Mouse (Mus musculus): Measurements from ENCODE around the gene Plcb3.

The Plcb3 gene

DNA sequence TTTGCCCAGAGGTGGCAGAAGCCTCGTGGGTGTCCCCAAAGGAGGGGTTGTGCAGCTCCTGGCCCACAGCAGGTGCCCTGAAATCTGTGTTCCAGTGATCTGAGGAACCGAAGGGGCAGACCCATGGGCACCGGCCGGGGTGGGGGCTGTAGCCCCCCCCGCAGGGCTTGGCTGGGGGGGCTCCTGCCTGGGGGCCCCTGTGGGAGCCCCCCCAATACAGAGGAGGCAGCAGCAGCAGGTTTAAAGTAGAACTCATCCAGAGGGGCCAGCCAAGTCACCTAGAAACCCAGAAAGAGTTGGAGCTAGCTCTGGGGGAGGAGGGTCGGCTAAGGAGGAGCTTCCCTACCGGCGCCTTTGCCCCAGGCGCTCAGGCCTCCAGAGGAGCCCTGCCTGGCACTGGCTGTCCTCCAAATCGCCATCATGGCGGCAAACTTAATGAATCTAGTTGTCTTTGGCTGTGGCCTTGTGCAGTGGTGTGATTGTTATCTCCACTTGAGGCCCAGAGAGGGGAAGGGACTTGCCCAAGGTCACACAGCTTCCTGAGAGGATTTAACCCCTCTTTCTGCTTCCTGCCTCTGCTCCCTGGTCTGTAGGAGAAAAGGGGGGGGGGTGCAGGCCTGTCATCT lies 5.7 kb downstream of the Plcb3 start:
- ATAC-seq (ENCODE audit: low TSS enrichment) = no peak

DNA sequence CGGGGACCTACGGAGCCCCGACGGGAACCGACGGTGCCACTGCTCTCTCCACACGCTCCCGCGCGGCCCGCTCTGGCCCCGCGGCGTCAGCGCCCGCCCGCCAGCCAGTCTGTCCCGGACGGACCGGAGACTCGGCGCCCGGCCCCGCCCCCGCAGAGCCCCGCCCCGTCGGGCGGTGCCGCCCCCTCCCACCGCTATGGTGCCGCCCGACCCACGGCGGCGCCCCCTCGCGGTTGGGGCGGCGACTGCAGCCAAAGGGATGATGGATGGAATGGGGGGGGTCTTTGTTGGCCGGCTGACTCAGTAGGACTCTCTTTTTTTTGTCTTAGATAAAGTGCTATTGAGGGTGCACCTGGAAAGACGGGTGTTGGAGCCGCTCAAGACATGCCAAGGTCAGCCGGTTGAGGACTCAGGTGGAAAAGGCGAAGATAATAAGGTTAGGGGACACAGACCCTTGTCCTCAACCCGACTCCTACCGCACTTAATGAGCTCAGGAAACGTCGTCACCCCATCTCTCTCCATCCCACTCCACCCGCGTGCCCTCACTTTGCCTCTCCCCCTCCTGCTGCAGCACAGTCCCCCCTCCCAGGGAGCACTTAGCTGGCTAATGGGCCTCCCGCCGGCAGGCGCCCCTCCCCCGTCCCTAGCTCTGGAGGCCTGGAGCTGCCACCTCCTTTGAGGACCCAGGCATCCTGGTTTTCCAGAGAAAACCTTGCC lies 6.4 kb downstream of the Plcb3 start:
- ATAC-seq (ENCODE audit: low TSS enrichment) = no peak

DNA sequence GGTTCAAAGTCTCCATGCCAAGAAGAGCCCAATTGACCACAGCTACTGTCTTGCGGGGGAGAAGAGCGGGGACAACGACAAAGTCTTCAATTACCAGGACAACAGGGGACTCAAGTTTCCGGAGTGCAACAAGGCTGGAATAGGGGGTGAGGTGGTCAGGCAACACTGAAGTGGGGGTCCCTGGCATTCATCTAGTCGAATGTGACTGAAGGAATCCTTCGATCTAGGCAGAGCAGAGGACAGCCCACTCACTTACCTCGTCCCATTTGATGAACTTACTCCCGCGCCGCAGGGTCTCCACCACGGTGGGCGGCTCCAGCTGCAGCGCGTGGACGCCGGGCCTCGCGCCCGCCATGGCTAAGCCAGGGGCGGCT lies 7.0 kb downstream of the Plcb3 start:
- ATAC-seq (ENCODE audit: low TSS enrichment) = no peak

DNA sequence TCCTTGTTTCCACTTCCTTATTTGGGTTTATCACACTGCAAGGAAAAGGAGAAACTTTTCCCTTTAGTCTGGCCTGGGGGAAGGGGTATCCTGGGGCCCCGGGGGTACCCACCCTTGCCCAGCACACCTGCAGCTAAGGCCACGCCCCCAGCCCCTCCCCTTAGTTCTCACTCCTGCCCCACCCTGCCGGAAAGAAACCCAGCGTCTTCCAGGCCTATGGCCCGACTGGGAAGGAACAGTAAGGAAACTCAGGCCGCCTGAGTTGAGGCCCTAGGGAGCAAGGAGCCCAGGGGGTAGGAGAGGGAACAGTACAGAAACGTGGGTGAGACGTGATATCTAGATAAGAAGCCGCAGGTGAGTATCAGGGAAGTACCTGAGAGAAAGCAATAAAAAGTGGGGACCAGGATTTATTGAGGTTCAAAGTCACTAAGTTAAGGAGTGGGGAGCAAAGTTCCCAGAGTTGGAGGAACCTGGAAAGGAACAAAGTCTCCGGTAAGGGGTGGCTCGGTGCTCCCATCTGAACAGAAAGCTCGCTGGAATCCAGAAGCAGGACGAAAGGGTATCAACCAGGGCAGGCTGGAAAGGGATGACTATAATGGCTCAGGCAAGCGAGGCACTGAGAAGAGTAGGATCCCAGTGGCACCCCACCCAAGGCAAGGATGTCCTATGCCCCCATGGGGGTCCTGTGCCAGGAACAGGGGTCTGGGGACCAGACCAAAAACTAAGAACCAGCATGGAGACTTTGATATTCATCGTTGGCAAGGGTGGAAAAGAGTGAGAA lies 7.6 kb downstream of the Plcb3 start:
- ATAC-seq (ENCODE audit: low TSS enrichment) = no peak

DNA sequence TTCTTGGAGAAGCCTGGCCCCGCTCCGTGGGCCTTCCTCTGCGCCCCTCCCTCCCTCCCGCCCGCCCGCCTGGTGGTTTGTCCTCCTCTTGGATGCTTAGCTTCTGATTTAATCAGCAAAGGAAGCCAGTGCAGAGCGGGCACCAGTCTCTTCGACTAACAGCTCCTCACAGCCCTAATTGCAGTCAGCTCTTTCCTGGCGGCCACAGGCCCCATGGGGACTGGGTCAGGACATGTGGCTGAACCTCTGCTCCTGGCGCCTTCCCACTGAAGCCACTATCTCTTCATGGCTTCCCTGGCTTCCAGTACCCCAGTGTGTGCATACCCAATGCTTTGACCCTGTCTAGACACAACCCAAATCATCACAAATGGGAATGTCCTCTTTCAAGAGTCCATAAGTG lies 19.8 kb downstream of the Plcb3 start:
- ATAC-seq (ENCODE audit: low TSS enrichment) = no peak

DNA sequence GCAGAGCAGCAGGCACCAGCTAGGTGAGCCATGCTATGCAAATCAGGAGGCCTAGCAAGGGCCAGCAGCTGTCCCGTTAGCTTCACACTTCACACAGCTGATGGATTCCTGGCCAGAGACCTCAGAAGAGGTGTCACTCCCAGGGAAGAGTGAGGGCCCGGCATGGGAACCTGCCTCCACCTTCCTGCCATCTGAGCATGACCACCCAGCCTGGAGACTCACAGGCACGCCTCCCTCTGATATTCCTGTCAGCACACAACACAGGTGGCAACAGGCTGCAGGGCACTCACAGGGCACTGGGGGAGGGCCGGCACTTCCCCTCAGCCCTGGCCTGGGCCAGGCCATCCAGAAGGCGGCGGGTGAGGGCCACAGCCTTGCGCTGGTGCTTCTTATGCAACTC lies 20.8 kb downstream of the Plcb3 start:
- no peak for ATAC-seq (ENCODE audit: low TSS enrichment)

DNA sequence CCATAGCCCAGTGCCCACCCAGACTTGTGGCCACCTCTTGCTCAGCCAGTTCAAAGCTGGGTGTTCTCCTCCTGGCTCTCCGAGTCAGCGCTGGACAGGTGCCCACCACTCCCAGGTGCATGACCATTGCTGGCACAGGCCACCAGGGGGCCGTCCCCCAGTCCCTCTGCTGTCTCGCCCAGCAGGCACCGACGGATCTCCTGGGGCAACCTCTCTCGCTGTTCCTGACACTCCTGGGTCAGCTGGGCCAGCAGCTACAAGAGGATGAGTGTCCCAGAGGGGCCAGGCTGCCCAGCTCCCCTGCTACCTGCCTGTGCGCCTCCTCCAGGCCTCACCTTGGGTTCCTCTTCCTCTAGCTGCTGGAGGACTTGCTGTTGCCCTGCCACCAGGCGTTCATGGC lies 22.2 kb downstream of the Plcb3 start:
- no peak for ATAC-seq (ENCODE audit: low TSS enrichment)

DNA sequence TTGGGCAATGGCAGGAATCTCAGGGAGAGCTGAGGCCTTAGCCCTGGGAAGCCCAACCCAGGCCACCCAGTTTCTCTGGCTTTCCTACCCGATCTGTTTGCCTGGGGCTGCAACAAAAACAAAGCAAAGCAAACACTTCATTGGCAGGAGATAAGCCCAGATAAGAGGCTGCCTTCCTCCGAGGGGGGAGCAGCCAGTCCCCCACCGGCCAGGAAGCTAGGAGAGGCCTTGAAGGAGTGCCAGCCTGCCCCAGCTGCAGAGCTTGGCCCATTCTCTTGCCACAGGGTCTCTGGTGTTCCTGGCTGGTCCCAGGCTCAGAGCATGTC lies 23.6 kb downstream of the Plcb3 start:
- ATAC-seq (ENCODE audit: low TSS enrichment) = no peak

DNA sequence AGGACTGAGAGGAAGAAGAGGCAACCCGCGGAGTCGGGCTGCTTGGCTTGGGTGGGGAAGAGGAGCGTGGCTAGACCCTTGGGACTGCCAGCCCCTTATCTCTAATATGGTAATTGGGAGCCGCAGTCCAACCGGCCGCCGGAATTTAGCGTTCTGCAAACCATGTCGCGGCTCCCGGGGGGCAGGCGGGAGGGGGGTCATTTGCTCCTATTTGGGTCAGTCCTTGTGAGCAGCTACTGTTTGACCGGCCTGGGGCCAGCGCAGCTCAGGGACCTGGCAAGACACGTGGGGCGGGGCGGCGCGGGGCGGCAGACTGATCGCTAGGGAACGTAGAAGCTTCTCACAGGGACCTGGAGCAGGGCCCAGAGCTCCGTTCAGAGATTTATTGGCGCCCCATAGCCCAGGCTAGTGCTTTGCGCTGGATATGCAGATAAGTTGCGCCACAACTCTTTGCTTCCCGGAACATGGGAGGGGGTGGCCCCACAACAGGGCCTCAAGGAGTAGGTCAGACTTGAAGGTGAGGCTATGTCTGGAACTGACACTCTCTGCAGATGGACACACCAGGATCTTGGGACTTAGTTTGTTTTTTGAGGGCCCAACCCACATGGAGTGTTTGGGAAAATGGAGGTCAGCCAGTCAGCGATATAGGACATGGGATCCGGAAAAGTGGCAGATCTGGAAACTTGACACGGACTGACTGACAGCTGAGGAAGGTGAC lies 24.1 kb downstream of the Plcb3 start:
- peak; percentile 34 for ATAC-seq (ENCODE audit: low TSS enrichment)

DNA sequence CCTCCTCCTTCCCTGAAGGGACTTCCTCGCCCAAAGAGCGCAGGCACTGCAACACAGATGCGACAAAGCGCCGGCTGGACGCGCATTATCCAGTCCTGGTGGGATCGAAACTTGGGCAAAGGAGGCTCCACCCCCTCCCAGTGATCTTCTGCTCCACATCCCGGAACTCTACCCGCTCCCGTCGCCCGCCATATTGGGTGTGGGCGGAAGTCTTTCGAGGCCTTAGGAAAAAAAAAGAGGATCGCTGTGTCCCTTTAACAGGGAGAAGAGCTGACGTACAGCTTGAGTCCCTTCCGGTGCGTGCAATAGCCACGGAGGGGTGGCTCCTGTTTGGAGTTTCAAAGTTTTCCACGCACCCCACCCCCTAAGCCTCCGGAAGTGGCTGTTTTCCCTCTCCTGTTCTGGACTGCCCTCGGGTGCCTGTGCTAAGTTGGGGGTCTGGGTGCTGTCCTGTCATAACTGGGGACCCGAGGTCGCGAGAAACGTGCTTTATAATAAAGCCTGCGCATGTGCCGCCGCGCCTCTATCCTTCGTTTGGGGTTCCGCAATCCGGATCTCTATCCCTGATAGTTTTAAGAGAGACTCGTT lies 24.8 kb downstream of the Plcb3 start:
- peak; percentile 78 for ATAC-seq (ENCODE audit: low TSS enrichment)

DNA sequence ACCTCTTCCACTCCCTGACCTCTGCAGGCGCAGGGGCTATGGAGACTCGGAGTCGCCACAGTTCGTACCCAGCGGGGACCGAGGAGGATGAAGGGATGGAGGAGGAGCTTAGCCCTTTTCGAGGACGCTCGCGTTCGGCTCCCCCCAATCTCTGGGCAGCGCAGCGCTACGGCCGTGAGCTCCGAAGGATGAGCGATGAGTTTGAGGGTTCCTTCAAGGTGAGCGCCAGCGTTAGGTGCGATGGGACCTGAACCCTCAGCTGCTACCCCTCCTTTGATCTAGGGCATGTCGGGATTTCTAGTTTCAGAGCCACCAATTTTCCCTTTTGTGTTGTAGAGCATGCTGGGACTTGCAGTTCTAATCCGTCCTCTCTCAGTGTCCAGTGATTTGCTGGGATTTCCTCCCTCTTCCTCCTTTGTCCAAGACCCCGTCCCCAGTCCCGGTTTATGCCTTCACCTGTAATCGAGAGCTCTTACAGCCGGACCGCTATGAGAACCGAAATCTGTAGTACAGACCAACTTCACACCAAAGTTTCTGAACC lies 25.6 kb downstream of the Plcb3 start:
- peak; percentile 53 for ATAC-seq (ENCODE audit: low TSS enrichment)

DNA sequence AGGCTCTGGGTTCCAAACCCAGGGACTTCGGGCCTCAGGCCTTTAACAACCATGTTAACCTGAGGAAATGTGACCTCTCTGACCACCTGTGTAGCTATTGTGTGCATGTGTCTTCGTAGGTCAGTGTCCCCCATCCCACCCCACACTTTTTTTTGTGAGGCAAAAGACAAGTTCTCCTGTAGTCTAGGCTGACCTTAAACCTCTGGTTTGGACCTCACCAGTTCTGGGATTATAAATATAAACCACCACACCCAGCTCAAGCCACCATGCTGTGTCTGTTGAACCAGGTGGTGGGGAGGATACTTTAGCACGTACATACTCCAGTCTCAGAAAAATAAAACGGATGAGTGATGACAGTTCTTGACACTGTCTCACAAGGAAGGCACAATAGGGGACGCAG lies 26.3 kb downstream of the Plcb3 start:
- no peak for ATAC-seq (ENCODE audit: low TSS enrichment)

DNA sequence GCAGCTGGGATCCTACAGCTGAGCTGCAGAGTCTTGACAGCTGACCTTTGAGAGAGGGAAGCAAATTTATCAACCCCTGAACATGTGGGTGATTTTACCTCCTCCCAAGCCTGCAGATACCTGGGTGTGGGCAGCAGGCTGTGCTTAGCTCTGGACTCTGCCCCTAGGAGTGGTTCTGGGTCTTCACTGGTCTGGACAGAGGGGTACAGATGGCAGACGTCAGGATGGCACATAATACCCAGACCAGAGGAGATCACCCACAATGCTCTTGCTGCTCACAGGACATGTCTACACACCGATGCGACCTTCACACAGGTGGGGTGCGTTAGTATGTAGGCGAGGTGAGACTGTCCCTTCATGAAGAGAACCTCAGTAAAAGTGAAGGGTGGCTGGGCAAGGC lies 26.7 kb downstream of the Plcb3 start:
- ATAC-seq (ENCODE audit: low TSS enrichment) = no peak

DNA sequence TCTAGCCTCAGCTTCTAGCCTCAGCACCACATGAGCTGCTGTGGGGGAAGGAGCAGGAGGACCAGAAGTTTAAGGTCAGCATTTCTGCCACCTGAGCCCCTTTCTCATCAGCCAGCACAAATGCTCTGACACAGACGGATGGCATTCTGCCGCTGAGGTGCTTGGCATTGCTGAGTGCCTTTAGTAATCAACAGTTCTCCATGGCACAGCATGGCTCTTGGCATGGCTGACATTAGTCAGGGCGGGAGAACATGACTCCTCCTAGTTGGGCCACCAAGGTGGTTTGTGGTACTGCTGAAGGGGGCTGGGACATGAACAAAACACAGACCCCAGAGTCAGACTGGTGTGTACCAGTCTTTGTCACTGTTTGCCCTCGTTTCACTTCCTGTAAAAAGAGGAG lies 28.1 kb downstream of the Plcb3 start:
- no peak for ATAC-seq (ENCODE audit: low TSS enrichment)

DNA sequence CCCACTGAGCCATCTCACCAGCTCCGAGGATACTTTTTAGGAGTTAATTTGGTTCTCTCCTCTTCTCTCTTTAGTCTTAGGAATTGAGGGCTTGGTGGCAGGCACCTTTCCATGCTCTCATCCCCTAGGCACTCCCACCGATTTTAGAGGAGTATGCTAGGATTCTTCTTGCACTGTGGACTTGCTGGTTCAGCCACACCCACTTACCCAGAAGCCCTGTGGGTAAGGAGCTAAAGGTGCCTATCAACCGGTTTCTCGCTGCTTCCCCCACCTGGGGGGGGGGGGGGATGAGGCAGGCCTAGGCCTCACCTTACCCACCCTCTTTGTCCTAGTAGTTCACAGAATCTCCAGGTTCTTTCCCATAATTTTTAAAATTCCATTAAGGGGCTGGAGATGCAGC lies 28.5 kb downstream of the Plcb3 start:
- no peak for ATAC-seq (ENCODE audit: low TSS enrichment)

DNA sequence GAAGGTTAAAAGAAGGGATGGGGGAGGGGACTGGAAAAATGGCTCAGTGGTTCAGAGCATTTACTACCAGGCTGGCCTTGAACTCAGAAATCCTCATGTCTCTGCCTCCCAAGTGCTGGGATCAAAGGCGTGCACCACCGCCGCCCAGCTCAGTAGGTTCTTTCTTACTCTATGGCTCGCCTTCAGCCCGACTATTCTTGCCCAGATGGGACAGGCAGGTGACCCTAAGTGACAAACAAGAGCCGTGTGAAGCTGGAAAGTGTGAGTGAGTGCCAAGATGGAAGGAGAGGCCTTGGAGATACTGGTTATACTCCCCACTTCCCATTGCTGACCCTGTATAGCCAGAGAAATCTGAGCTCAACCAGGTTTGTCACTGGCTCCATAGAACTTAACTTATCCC lies 32.6 kb downstream of the Plcb3 start:
- no peak for ATAC-seq (ENCODE audit: low TSS enrichment)

DNA sequence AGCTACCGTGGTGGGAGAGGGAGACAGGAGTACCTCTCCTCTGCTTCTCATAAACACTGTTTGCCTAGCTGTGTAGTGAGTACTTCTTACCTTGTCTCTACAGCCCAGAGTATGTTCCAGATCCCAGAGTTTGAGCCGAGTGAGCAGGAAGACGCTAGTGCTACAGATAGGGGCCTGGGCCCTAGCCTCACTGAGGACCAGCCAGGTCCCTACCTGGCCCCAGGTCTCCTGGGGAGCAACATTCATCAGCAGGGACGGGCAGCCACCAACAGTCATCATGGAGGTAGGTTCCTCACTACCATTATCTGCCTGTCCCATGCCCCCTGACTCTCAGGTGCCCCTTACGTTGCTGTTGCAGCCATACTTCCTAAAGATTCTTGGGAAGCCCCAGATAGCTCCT lies 33.5 kb downstream of the Plcb3 start:
- no peak for ATAC-seq (ENCODE audit: low TSS enrichment)

DNA sequence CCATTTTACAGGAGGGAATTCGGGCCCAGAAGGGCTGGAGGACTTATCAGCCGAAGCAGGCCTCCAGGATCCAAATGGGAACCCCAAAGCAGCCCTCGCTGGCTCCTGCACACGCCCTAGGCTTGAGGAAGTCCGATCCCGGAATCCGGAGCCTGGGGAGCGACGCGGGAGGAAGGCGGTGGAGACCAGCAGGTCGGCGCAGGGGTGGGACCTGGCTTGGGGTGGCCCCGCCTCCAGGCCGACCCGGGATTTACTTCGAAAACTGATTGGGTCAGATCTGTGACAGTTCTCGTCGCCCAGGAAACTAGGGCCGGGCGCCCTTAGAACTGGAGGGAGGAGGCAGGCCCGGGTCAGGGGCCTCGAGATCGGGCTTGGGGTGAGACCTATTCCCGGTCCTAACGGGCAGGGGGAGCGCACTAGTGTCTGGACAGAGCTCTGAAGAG lies 34.0 kb downstream of the Plcb3 start, which contains the start of gene Gpr137:
TSS of gene Gpr137 (minus strand) at position 232 of the 443 bp plus-strand sequence.
- peak; percentile 58 for ATAC-seq (ENCODE audit: low TSS enrichment)

DNA sequence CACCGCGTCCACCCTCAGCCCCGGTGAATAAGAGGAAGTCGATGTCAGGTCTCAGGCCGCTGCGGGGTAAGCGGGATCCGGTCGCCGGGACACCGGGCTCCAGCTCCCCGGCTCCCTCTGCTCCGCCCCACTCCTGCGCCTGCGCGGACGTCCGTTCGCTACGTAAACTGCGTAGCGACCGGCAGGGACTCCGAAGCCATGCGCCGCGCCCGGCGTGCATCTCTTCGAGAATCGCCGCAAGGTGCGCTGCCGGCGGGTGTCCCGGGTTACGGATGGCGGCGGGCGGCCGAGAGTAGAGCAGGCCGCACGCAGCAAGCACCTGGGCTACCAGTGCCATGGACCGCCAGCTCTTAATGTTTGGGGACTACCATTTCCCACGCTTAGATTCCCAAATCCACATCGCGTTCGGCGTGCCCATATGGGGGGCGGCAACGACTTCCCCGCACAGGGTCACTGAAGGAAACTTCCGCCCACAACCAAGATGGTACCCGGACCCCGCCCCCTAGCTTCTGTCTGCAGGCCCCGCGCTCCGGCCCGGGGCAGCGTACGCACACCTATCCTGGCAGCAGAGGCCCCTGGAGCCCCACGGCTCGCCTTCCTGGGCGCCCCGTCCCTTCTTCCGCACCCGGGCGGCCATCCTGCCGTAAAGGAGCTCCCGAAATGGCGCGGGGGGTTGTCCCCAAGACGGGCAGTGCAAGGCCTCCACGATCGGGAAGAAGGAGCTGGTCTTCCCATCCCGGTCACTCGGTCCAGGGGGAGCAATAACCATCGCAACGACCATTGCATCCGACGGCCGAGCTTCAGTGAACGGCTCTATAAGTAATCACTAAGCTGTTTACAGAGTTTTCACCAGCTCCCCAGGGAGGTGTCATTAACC lies 34.7 kb downstream of the Plcb3 start, which contains the start of gene Bad:
TSS of gene Bad (plus strand) at position 490 of the 877 bp plus-strand sequence.
- ATAC-seq (ENCODE audit: low TSS enrichment) = peak; percentile 58
